Mouse (Mus musculus) A20 (cell line): ENCODE results near the gene Fam13a.

Source experiments
- DNase-seq: peaks from one replicate; pipeline ENCODE4 v3.0.0-alpha.2; 2011; ENCODE audit warnings: low read depth, low spot score

Fam13a gene

GRCm38 (mm10) chr6:58999044-58999453 lies 25.3 kb downstream of the Fam13a start:
- DNase-seq = peak; percentile 42

- no peak for DNase-seq
Observed at GRCm38 (mm10) chr6:58998528-58998927, 25.8 kb downstream of the Fam13a start.

- DNase-seq = no peak
Observed at GRCm38 (mm10) chr6:58989149-58989548, 35.2 kb downstream of the Fam13a start.

- no peak for DNase-seq
Observed at GRCm38 (mm10) chr6:58988706-58989105, 35.6 kb downstream of the Fam13a start.

- DNase-seq = no peak
Observed at GRCm38 (mm10) chr6:58987166-58987565, 37.2 kb downstream of the Fam13a start.

- DNase-seq = no peak
Observed at GRCm38 (mm10) chr6:58985186-58985585, 39.2 kb downstream of the Fam13a start.

GRCm38 (mm10) chr6:58975249-58975648 lies 49.1 kb downstream of the Fam13a start:
- DNase-seq = no peak

- DNase-seq = no peak
Observed at GRCm38 (mm10) chr6:58974428-58974827, 49.9 kb downstream of the Fam13a start.

- no peak for DNase-seq
Observed at GRCm38 (mm10) chr6:58972873-58973272, 51.5 kb downstream of the Fam13a start.

GRCm38 (mm10) chr6:58968272-58968671 lies 56.1 kb downstream of the Fam13a start:
- DNase-seq = no peak

- DNase-seq = no peak
Observed at GRCm38 (mm10) chr6:58965071-58965831, 59.1 kb downstream of the Fam13a start.

- no peak for DNase-seq
Observed at GRCm38 (mm10) chr6:58964565-58964964, 59.8 kb downstream of the Fam13a start.

- no peak for DNase-seq
Observed at GRCm38 (mm10) chr6:58964091-58964490, 60.3 kb downstream of the Fam13a start.

GRCm38 (mm10) chr6:58962691-58963090 lies 61.7 kb downstream of the Fam13a start:
- DNase-seq = no peak

- no peak for DNase-seq
Observed at GRCm38 (mm10) chr6:58960523-58960922, 63.8 kb downstream of the Fam13a start.

GRCm38 (mm10) chr6:58951128-58951992 lies 73.0 kb downstream of the Fam13a start:
- DNase-seq = no peak

- DNase-seq = no peak
Observed at GRCm38 (mm10) chr6:58950410-58950809, 73.9 kb downstream of the Fam13a start.

GRCm38 (mm10) chr6:58946840-58947239 lies 77.5 kb downstream of the Fam13a start:
- DNase-seq = no peak

- DNase-seq = no peak
Observed at GRCm38 (mm10) chr6:58946246-58946645, 78.1 kb downstream of the Fam13a start.

GRCm38 (mm10) chr6:58943958-58944357 lies 80.4 kb downstream of the Fam13a start:
- DNase-seq = no peak

- no peak for DNase-seq
Observed at GRCm38 (mm10) chr6:58942276-58942675, 82.1 kb downstream of the Fam13a start.

GRCm38 (mm10) chr6:58937726-58938125 lies 86.6 kb downstream of the Fam13a start:
- no peak for DNase-seq

- no peak for DNase-seq
Observed at GRCm38 (mm10) chr6:58934144-58934543, 90.2 kb downstream of the Fam13a start.
